Mouse (Mus musculus): ENCODE measurements around the gene Cdk6. TPM values are rescaled to one million over a fixed set of nuclear protein-coding genes. Genes with fewer than 3 reads are reported as not detected.

Cdk6 gene
- polyA plus RNA-seq, 1 experiment from 2014 or later = 18.0 TPM

GRCm38 (mm10) chr5:3385078-3385477 lies 43.8 kb downstream of the Cdk6 start:
- Histone ChIP-seq H3K36me3 (no peaks in the 10 kb centered on the region), H3K9ac (replicated peaks) (no peak overlapping the region), H3K4me1 (replicated peaks) (peaks cover 8% of the 10 kb centered on the region; the same call in 1 of the 2 replicates), H3K27me3 (no peaks in the 10 kb centered on the region), H3K4me2 (replicated peaks) (no peak overlapping the region), H3K9me3 (no peaks in the 10 kb centered on the region), H3K4me3 (replicated peaks) (no peak overlapping the region), H3K27ac (no peak overlapping the region)
- 0 out of 2 replicates have a peak, but pooled peaks have one; percentile 62 for ATAC-seq
- 73% methylated on average over 1 of the region's 1 CpGs for WGBS

- no peak overlapping the region for H3K4me3 ChIP-seq (replicated peaks)
- ATAC-seq = no peak
- no peak overlapping the region for H3K27ac ChIP-seq
- no peaks in the 10 kb centered on the region for H3K27me3 ChIP-seq
- no peaks in the 10 kb centered on the region for H3K9me3 ChIP-seq
- WGBS = 80% methylated on average over 7 of the region's 7 CpGs
- no peaks in the 10 kb centered on the region for H3K36me3 ChIP-seq
- no peak overlapping the region for H3K4me2 ChIP-seq (replicated peaks)
- H3K9ac ChIP-seq (replicated peaks) = no peak overlapping the region
- H3K4me1 ChIP-seq (replicated peaks) = peaks cover 8% of the 10 kb centered on the region; the same call in 1 of the 2 replicates
These were observed 44.9 kb downstream of the Cdk6 start for GRCm38 (mm10) chr5:3386021-3386730.

- no peak overlapping the region for H3K9ac ChIP-seq (replicated peaks)
- ATAC-seq = no peak
- H3K27ac ChIP-seq = no peak overlapping the region
- H3K4me3 ChIP-seq (replicated peaks) = no peak overlapping the region
- no peak overlapping the region for H3K4me2 ChIP-seq (replicated peaks)
- H3K4me1 ChIP-seq (replicated peaks) = peaks cover 8% of the 10 kb centered on the region; the same call in 1 of the 2 replicates
- H3K36me3 ChIP-seq = no peaks in the 10 kb centered on the region
- no peaks in the 10 kb centered on the region for H3K27me3 ChIP-seq
- WGBS = 5% methylated on average over 4 of the region's 4 CpGs
- no peaks in the 10 kb centered on the region for H3K9me3 ChIP-seq
These were observed 45.4 kb downstream of the Cdk6 start for GRCm38 (mm10) chr5:3386731-3387087.

GRCm38 (mm10) chr5:3387138-3387537 lies 45.9 kb downstream of the Cdk6 start:
- Histone ChIP-seq H3K27me3 (no peaks in the 10 kb centered on the region), H3K36me3 (no peaks in the 10 kb centered on the region), H3K4me2 (replicated peaks) (no peak overlapping the region), H3K27ac (no peak overlapping the region), H3K9me3 (no peaks in the 10 kb centered on the region), H3K4me3 (replicated peaks) (no peak overlapping the region), H3K9ac (replicated peaks) (no peak overlapping the region), H3K4me1 (replicated peaks) (peaks cover 8% of the 10 kb centered on the region; the same call in 1 of the 2 replicates)
- 0 out of 2 replicates have a peak, but pooled peaks have one; percentile 55 for ATAC-seq
- WGBS = 65% methylated on average over 5 of the region's 5 CpGs

GRCm38 (mm10) chr5:3392856-3393255 lies 51.6 kb downstream of the Cdk6 start:
- H3K27ac ChIP-seq = no peak overlapping the region
- WGBS = 86% methylated on average over 3 of the region's 3 CpGs
- H3K9me3 ChIP-seq = no peaks in the 10 kb centered on the region
- peaks cover 27% of the 10 kb centered on the region for H3K4me1 ChIP-seq (replicated peaks)
- no peaks in the 10 kb centered on the region for H3K36me3 ChIP-seq
- H3K4me2 ChIP-seq (replicated peaks) = no peak overlapping the region
- no peak overlapping the region for H3K9ac ChIP-seq (replicated peaks)
- no peak for ATAC-seq
- no peak overlapping the region for H3K4me3 ChIP-seq (replicated peaks)
- H3K27me3 ChIP-seq = no peaks in the 10 kb centered on the region

GRCm38 (mm10) chr5:3394145-3394544 lies 52.9 kb downstream of the Cdk6 start:
- no peak for ATAC-seq
- no peaks in the 10 kb centered on the region for H3K9me3 ChIP-seq
- H3K27me3 ChIP-seq = no peaks in the 10 kb centered on the region
- H3K27ac ChIP-seq = 0 out of 2 replicates have a peak overlapping the region, but pooled peaks have one; percentile 35
- WGBS = 90% methylated on average over 7 of the region's 7 CpGs
- H3K4me1 ChIP-seq (replicated peaks) = peaks cover 27% of the 10 kb centered on the region
- H3K36me3 ChIP-seq = no peaks in the 10 kb centered on the region
- no peak overlapping the region for H3K9ac ChIP-seq (replicated peaks)
- no peak overlapping the region for H3K4me2 ChIP-seq (replicated peaks)
- H3K4me3 ChIP-seq (replicated peaks) = no peak overlapping the region

- Histone ChIP-seq H3K9me3 (no peaks in the 10 kb centered on the region), H3K9ac (replicated peaks) (no peak overlapping the region; the same call in 1 of the 2 replicates), H3K4me2 (replicated peaks) (peak overlapping the region; percentile 33), H3K4me1 (replicated peaks) (peaks cover 31% of the 10 kb centered on the region), H3K4me3 (replicated peaks) (no peak overlapping the region), H3K27me3 (no peaks in the 10 kb centered on the region), H3K36me3 (no peaks in the 10 kb centered on the region), H3K27ac (peak overlapping the region; percentile 65)
- ATAC-seq = peak; percentile 86
- 14% methylated on average over 6 of the region's 6 CpGs for WGBS
These were observed 53.7 kb downstream of the Cdk6 start for GRCm38 (mm10) chr5:3395020-3395419.

GRCm38 (mm10) chr5:3396214-3396613 lies 54.9 kb downstream of the Cdk6 start:
- Histone ChIP-seq H3K4me3 (replicated peaks) (no peak overlapping the region), H3K4me1 (replicated peaks) (peaks cover 31% of the 10 kb centered on the region), H3K27me3 (no peaks in the 10 kb centered on the region), H3K4me2 (replicated peaks) (no peak overlapping the region), H3K9me3 (no peaks in the 10 kb centered on the region), H3K27ac (no peak overlapping the region), H3K36me3 (no peaks in the 10 kb centered on the region), H3K9ac (replicated peaks) (no peak overlapping the region)
- ATAC-seq = no peak
- WGBS = 90% methylated on average over 6 of the region's 6 CpGs

GRCm38 (mm10) chr5:3396910-3397575 lies 55.8 kb downstream of the Cdk6 start:
- no peak overlapping the region for H3K4me2 ChIP-seq (replicated peaks)
- WGBS = 79% methylated on average over 11 of the region's 11 CpGs
- H3K4me3 ChIP-seq (replicated peaks) = no peak overlapping the region
- H3K27me3 ChIP-seq = no peaks in the 10 kb centered on the region
- no peaks in the 10 kb centered on the region for H3K9me3 ChIP-seq
- peaks cover 31% of the 10 kb centered on the region for H3K4me1 ChIP-seq (replicated peaks)
- no peaks in the 10 kb centered on the region for H3K36me3 ChIP-seq
- H3K9ac ChIP-seq (replicated peaks) = no peak overlapping the region
- no peak overlapping the region for H3K27ac ChIP-seq
- no peak for ATAC-seq

GRCm38 (mm10) chr5:3399784-3400494 lies 58.7 kb downstream of the Cdk6 start:
- Histone ChIP-seq H3K27me3 (no peaks in the 10 kb centered on the region), H3K9me3 (no peaks in the 10 kb centered on the region), H3K9ac (replicated peaks) (no peak overlapping the region), H3K4me3 (replicated peaks) (no peak overlapping the region), H3K4me2 (replicated peaks) (no peak overlapping the region), H3K27ac (no peak overlapping the region), H3K4me1 (replicated peaks) (peaks cover 24% of the 10 kb centered on the region), H3K36me3 (no peaks in the 10 kb centered on the region)
- WGBS = 60% methylated on average over 7 of the region's 7 CpGs
- no peak for ATAC-seq

- Histone ChIP-seq H3K27me3 (no peaks in the 10 kb centered on the region), H3K9ac (replicated peaks) (no peak overlapping the region), H3K4me1 (replicated peaks) (0 out of 2 replicates have a peak, but pooled peaks cover 9% of the 10 kb centered on the region), H3K9me3 (no peaks in the 10 kb centered on the region), H3K4me3 (replicated peaks) (no peak overlapping the region), H3K27ac (no peak overlapping the region), H3K36me3 (no peaks in the 10 kb centered on the region), H3K4me2 (replicated peaks) (no peak overlapping the region)
- ATAC-seq = no peak
- 51% methylated on average over 6 of the region's 6 CpGs for WGBS
These were observed 63.8 kb downstream of the Cdk6 start for GRCm38 (mm10) chr5:3405102-3405501.

- H3K4me2 ChIP-seq (replicated peaks) = no peak overlapping the region
- no peak overlapping the region for H3K9ac ChIP-seq (replicated peaks)
- H3K27me3 ChIP-seq = no peaks in the 10 kb centered on the region
- no peak for ATAC-seq
- no peaks in the 10 kb centered on the region for H3K9me3 ChIP-seq
- H3K4me1 ChIP-seq (replicated peaks) = 0 out of 2 replicates have a peak, but pooled peaks cover 9% of the 10 kb centered on the region
- H3K36me3 ChIP-seq = no peaks in the 10 kb centered on the region
- no peak overlapping the region for H3K27ac ChIP-seq
- H3K4me3 ChIP-seq (replicated peaks) = no peak overlapping the region
- WGBS = 69% methylated on average over 6 of the region's 6 CpGs
These were observed 64.2 kb downstream of the Cdk6 start for GRCm38 (mm10) chr5:3405503-3405902.

All from midbrain, embryonic 13.5 days (tissue).